Mouse (Mus musculus) liver, embryonic 16.5 days (tissue): ENCODE measurements around the gene Corin. TPM values are rescaled to one million over a fixed set of nuclear protein-coding genes. Genes with fewer than 3 reads are reported as not detected.

Source experiments
- ATAC-seq: fragments of 200-750 bp; cut with Nextera tagmentation; 2 replicates; pipeline ENCODE4 v1.8.0; 2017; ENCODE audit warnings: low read depth, mild to moderate bottlenecking, moderate number of reproducible peaks, moderate library complexity
- H3K27ac ChIP-seq: fragments of 300-500 bp; sonication (generic); 2 replicates; pipeline ENCODE4 v1.5.1; 2014; ENCODE audit warnings: mild to moderate bottlenecking, low read length
- H3K27me3 ChIP-seq: fragments of 300-500 bp; sonication (generic); 2 replicates; pipeline ENCODE4 v1.6.1; 2014; ENCODE audit warnings: low read depth, low read length, mixed read lengths; ENCODE audit not compliant: control insufficient read depth, insufficient read depth
- H3K36me3 ChIP-seq: fragments of 300-500 bp; sonication (generic); 2 replicates; pipeline ENCODE4 v1.6.1; 2014; ENCODE audit warnings: mild to moderate bottlenecking; ENCODE audit not compliant: control insufficient read depth, insufficient read depth
- H3K4me1 ChIP-seq: fragments of 300-500 bp; sonication (generic); 2 replicates; pipeline ENCODE4 v1.6.1; 2014; ENCODE audit warnings: low read depth, low read length, mixed read lengths; ENCODE audit not compliant: control insufficient read depth
- H3K4me2 ChIP-seq: fragments of 300-500 bp; sonication (generic); 2 replicates; pipeline ENCODE4 v1.6.1; 2014; ENCODE audit warnings: low read depth, low read length, mixed read lengths
- H3K4me3 ChIP-seq: fragments of 300-500 bp; sonication (generic); 2 replicates; pipeline ENCODE4 v1.5.1; 2014; ENCODE audit warnings: low read depth, mild to moderate bottlenecking, low read length
- H3K9ac ChIP-seq: fragments of 300-500 bp; sonication (generic); 2 replicates; pipeline ENCODE4 v1.6.1; 2014; ENCODE audit warnings: low read depth, low read length
- H3K9me3 ChIP-seq: fragments of 300-500 bp; sonication (generic); replicated peaks from 2 replicates; pipeline ENCODE4 v1.6.1; 2016; ENCODE audit warnings: low read length; ENCODE audit not compliant: control insufficient read depth
- WGBS: fragments of 180-500 bp; shearing (Covaris S2); extraction: QIAGEN DNeasy Blood & Tissue Kit; methylation state at CpG from one replicate; pipeline ENCODE4 v1.1.7; 2014; ENCODE audit not compliant: insufficient replicate concordance; 5-methylcytosine and 5-hydroxymethylcytosine counted together
- polyA plus RNA-seq: library from polyadenylated mRNA; unstranded; fragments of >200 nt; fragmentation: Nextera tagmentation; extraction: Ambion mirVana; gene quantifications from 2 replicates; pipeline ENCODE4 v1.2.1, GENCODE M21; 2015

Gene Corin
- polyA plus RNA-seq, 1 experiment from 2014 or later: 0.19 TPM

- 55% methylated on average over 7 of the region's 7 CpGs for WGBS
- Histone ChIP-seq H3K4me1 (no peaks in the 10 kb centered on the region), H3K27me3 (no peaks in the 10 kb centered on the region), H3K4me2 (no peak overlapping the region), H3K27ac (no peak overlapping the region), H3K36me3 (no peaks in the 10 kb centered on the region), H3K4me3 (no peak overlapping the region), H3K9me3 (no peaks in the 10 kb centered on the region), H3K9ac (no peak overlapping the region)
- ATAC-seq: no peak
Measured at GRCm38 (mm10) chr5:72493906-72494305, 10.4 kb downstream of the Corin start.

- no peaks in the 10 kb centered on the region for H3K4me1 ChIP-seq
- no peak overlapping the region for H3K4me2 ChIP-seq
- WGBS: 23% methylated on average over 2 of the region's 2 CpGs
- H3K27ac ChIP-seq: no peak overlapping the region
- no peaks in the 10 kb centered on the region for H3K27me3 ChIP-seq
- H3K36me3 ChIP-seq: no peaks in the 10 kb centered on the region
- no peak for ATAC-seq
- no peak overlapping the region for H3K4me3 ChIP-seq
- no peaks in the 10 kb centered on the region for H3K9me3 ChIP-seq
- H3K9ac ChIP-seq: no peak overlapping the region
Measured at GRCm38 (mm10) chr5:72491232-72491631, 13.0 kb downstream of the Corin start.

GRCm38 (mm10) chr5:72480456-72480855 lies 23.8 kb downstream of the Corin start:
- no peaks in the 10 kb centered on the region for H3K27me3 ChIP-seq
- no peak for ATAC-seq
- 51% methylated on average over 7 of the region's 7 CpGs for WGBS
- no peak overlapping the region for H3K27ac ChIP-seq
- H3K9ac ChIP-seq: no peak overlapping the region
- no peaks in the 10 kb centered on the region for H3K36me3 ChIP-seq
- H3K9me3 ChIP-seq: no peaks in the 10 kb centered on the region
- no peaks in the 10 kb centered on the region for H3K4me1 ChIP-seq
- no peak overlapping the region for H3K4me3 ChIP-seq
- H3K4me2 ChIP-seq: no peak overlapping the region

- no peaks in the 10 kb centered on the region for H3K27me3 ChIP-seq
- no peak overlapping the region for H3K9ac ChIP-seq
- no peak overlapping the region for H3K4me2 ChIP-seq
- no peaks in the 10 kb centered on the region for H3K9me3 ChIP-seq
- no peak overlapping the region for H3K27ac ChIP-seq
- no peaks in the 10 kb centered on the region for H3K36me3 ChIP-seq
- ATAC-seq: no peak
- no peaks in the 10 kb centered on the region for H3K4me1 ChIP-seq
- H3K4me3 ChIP-seq: no peak overlapping the region
- 57% methylated on average over 12 of the region's 12 CpGs for WGBS
Measured at GRCm38 (mm10) chr5:72472317-72473009, 31.8 kb downstream of the Corin start.

- Histone ChIP-seq H3K27me3 (no peaks in the 10 kb centered on the region), H3K9me3 (no peaks in the 10 kb centered on the region), H3K4me1 (no peaks in the 10 kb centered on the region), H3K4me2 (no peak overlapping the region), H3K4me3 (no peak overlapping the region), H3K27ac (no peak overlapping the region), H3K9ac (no peak overlapping the region), H3K36me3 (no peaks in the 10 kb centered on the region)
- no peak for ATAC-seq
- 64% methylated on average over 7 of the region's 7 CpGs for WGBS
Measured at GRCm38 (mm10) chr5:72471746-72472145, 32.5 kb downstream of the Corin start.

- H3K9ac ChIP-seq: no peak overlapping the region
- no peaks in the 10 kb centered on the region for H3K36me3 ChIP-seq
- no peak overlapping the region for H3K4me3 ChIP-seq
- H3K4me1 ChIP-seq: no peaks in the 10 kb centered on the region
- ATAC-seq: no peak
- no peak overlapping the region for H3K27ac ChIP-seq
- H3K27me3 ChIP-seq: no peaks in the 10 kb centered on the region
- H3K4me2 ChIP-seq: no peak overlapping the region
- H3K9me3 ChIP-seq: no peaks in the 10 kb centered on the region
- 64% methylated on average over 3 of the region's 3 CpGs for WGBS
Measured at GRCm38 (mm10) chr5:72464932-72465331, 39.3 kb downstream of the Corin start.

GRCm38 (mm10) chr5:72459374-72460112 lies 44.7 kb downstream of the Corin start:
- no peaks in the 10 kb centered on the region for H3K4me1 ChIP-seq
- 59% methylated on average over 7 of the region's 7 CpGs for WGBS
- H3K4me3 ChIP-seq: no peak overlapping the region
- no peaks in the 10 kb centered on the region for H3K9me3 ChIP-seq
- no peaks in the 10 kb centered on the region for H3K27me3 ChIP-seq
- no peak for ATAC-seq
- H3K36me3 ChIP-seq: no peaks in the 10 kb centered on the region
- no peak overlapping the region for H3K4me2 ChIP-seq
- no peak overlapping the region for H3K9ac ChIP-seq
- H3K27ac ChIP-seq: no peak overlapping the region

GRCm38 (mm10) chr5:72453690-72454089 lies 50.6 kb downstream of the Corin start:
- Histone ChIP-seq H3K4me3 (no peak overlapping the region), H3K27me3 (no peaks in the 10 kb centered on the region), H3K4me2 (no peak overlapping the region), H3K27ac (no peak overlapping the region), H3K9me3 (no peaks in the 10 kb centered on the region), H3K36me3 (no peaks in the 10 kb centered on the region), H3K4me1 (no peaks in the 10 kb centered on the region), H3K9ac (no peak overlapping the region)
- WGBS: 45% methylated on average over 2 of the region's 2 CpGs
- no peak for ATAC-seq

GRCm38 (mm10) chr5:72453176-72453575 lies 51.1 kb downstream of the Corin start:
- ATAC-seq: no peak
- H3K4me1 ChIP-seq: no peaks in the 10 kb centered on the region

More at GRCm38 (mm10) chr5:72453176-72453575, 51.1 kb downstream of the Corin start:
- no peaks in the 10 kb centered on the region for H3K9me3 ChIP-seq
- H3K27me3 ChIP-seq: no peaks in the 10 kb centered on the region
- H3K36me3 ChIP-seq: no peaks in the 10 kb centered on the region
- 70% methylated on average over 11 of the region's 11 CpGs for WGBS
- no peak overlapping the region for H3K27ac ChIP-seq
- no peak overlapping the region for H3K4me2 ChIP-seq
- no peak overlapping the region for H3K4me3 ChIP-seq
- H3K9ac ChIP-seq: no peak overlapping the region
